Mouse (Mus musculus) yolk sac, embryonic 10.5 days (tissue): Measurements from ENCODE around the gene Adgrl1.
"Not testable (repeated sequence)": the region's sequence is repeated elsewhere in the genome, so short reads cannot be mapped to it uniquely, and the experiment has no call there.

Source experiments
- DNase-seq: peaks from one replicate; pipeline ENCODE4 v3.0.0-alpha.2; 2017; ENCODE audit warnings: low spot score

Adgrl1 gene

GRCm38 (mm10) chr8:83955106-83955957, 55.4 kb downstream of the Adgrl1 start, which contains the start of the genes Gm10644 and Asf1b:
TSS of gene Gm10644 (minus strand) at chr8:83955205.
TSS of gene Asf1b (plus strand) at chr8:83955507.
- DNase-seq: peak; percentile 100

DNA sequence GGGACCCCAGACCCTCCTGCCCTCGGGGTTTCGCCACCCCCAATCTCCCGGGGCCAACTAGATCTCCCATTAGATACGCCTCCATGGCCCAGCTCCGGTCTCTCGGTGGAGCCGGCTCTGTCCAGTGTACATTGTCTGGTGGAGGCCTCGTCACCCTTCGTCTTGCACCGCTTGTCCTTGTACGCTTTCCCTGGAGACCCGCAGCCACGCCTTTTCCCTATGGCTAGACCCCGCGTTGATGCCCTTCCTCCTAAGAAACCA, 56.0 kb downstream of the Adgrl1 start:
- no peak for DNase-seq

GRCm38 (mm10) chr8:83956789-83957188, 56.9 kb downstream of the Adgrl1 start:
- no peak for DNase-seq

- no peak for DNase-seq
These were observed 64.3 kb downstream of the Adgrl1 start for GRCm38 (mm10) chr8:83964015-83964765.

GRCm38 (mm10) chr8:83967701-83968100, 67.8 kb downstream of the Adgrl1 start:
- no peak for DNase-seq

DNA sequence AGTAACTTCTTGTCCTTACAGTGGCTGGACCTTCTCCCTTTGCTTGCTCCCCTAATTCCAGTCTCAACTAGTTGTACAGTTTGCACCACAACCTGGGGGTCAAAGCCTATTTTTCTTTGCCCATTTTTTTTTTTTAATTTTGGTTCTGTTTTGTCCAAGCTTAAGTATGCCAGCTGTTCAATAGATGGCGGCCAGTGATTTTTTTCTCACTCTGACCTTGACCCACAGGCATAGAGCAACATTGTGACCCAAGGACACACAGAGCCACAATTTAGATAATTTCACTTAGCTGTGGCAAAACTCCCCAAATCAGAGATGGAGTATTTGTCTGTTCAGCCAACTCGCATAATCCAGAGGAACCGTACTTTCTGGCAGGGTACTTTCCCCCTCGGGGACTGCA, 71.2 kb downstream of the Adgrl1 start:
- no peak for DNase-seq

DNA sequence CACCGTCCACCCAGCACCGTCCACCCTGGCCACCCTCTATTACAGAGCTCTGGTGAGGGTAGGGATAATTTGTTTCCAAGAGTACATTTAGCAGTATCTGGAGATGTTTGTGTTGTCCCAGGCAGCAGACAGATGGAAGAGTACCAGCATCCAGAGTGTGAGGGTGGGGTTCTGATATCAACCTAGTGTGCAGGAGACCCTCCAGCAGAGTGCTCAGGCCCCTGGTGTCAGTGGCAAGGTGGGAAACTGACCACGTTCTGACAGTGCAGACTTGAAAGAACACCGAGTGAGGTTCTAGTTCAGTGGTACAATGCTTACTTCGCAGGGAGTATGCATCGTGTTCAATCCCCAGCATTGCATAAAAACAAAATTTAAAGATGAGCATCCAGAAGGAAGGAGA, 71.8 kb downstream of the Adgrl1 start:
- no peak for DNase-seq

DNA sequence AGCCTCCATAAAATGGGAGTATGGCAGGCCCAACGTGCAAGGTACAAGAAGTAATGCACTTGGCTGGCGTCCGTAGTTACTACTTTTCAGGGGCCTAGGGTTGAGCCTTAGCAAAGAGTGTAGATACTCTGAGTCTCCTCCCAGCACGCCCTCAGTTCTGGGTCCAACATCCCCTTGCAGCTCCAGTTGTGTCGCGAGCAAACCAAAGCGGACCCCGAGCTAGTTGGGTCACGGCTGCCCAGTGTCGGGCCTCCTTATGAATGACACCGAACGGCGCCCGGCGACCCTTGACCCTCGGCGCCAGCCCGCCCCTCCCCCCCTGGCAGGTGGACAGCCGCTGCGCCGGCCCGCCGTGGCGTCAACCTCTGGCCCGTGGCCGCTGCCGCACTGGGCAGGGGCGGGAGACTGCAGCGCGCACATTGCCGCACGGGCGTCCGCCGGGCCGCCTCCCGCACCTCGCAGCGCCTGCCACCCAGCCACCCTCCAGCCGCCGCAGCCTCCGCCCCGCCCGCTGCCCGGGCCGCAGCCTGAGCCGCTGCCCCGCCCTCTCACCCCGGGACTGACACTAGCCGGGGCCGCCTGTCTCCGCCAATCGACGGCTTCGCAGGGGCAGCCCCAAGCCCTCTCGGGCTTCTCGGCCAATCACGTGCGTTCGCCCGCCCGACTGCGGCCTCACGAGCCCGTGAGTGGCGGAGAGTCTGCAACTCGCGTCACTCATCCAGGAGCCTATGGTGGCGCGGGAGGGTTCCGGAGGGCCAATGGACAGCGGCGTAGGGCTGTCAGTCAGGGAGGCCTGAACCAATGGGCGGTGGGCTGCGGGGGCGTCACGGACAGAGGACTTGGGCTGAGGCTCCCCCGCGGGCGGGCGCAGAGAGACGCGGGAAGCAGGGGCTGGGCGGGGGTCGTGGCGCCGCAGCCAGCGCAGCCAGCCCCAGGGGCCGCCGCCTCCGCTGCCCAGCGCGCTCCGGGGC, 72.5 kb downstream of the Adgrl1 start, which contains the start of gene Prkaca:
TSS of gene Prkaca (plus strand) at position 844 of the 971 bp plus-strand sequence.
- DNase-seq: peak; percentile 99

DNA sequence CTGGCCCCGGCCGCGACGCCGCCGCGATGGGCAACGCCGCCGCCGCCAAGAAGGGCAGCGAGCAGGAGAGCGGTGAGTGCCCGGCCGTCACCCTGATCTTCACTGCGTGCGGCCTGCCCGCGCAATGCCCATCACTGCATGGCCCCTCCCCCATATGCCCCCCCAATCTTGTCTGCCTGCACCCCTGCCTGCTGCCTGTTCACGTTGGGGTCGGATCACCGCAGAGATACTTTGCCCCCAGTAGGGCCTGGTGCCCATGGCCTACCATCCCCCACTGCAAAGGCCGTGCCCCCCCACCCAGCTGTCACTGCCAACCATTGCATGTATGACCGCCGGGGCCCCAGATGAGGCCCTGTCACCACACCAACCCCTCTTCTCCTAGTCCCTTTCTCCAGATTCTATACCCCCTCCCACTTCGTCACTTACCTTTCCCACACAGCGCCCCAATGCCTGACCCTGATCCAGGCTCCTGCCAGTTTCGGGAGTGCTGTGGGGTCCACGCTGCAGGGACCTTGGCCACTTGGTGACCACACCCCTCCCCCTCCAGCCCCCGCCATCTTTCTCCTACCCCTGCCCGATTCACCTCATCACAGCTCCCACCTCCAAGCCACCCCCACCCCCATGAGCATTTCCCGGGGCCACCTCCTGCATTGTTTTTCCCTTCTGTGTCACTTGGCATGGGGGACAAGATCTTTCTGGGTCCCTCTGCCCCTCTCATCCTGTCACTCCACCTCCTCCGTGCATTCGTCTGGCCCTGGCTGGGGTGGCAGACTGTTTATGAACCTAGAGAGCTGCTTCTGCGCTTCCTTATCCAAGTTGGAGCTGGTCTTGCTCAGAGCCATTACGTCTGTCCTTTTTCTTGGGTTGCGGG, 73.5 kb downstream of the Adgrl1 start:
- DNase-seq: peak; percentile 24

- DNase-seq: no peak
These were observed 74.6 kb downstream of the Adgrl1 start for GRCm38 (mm10) chr8:83974521-83974920.

GRCm38 (mm10) chr8:83976101-83976630, 76.3 kb downstream of the Adgrl1 start:
- DNase-seq: no peak

- no peak for DNase-seq
These were observed 77.0 kb downstream of the Adgrl1 start for GRCm38 (mm10) chr8:83976779-83977350.

DNA sequence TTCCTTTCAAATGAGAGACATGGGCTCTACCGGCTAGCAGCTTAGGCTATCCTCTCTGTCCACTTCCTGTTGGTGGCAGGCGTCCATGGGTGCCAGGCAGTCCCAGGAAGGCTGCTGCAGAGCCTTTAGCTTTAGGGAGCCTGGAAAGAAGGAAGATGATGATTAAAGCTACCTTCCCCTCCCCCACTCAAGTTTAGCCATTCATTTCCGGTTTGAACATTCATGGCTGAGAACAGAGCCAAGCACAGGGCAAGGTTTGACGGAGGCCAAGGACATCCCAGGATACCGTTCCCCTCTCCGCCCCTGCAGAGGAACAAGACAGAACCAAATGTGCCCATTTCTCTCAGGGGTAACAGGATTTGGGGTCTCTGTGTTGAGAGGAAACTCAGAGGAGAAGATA, 77.7 kb downstream of the Adgrl1 start:
- no peak for DNase-seq

DNA sequence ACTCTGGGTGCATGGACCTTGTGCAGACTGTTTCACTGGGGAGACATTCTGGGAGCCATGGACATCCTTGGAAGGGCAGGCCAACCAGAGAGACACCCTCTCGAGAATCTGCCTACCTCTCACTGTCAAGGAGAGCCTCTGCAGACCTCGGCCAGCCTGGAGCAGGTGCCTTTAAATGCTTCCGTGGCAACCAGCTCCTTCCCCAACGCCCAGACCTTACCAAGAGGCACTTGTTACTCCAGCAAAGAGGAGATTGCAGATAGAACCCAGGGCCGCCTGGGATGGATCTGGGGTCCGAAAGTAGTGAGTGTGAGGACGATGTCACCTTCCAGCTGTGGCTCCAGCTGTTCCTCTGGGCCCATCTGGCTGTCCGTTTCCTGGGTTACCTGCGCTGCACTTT, 78.3 kb downstream of the Adgrl1 start:
- DNase-seq: no peak

DNA sequence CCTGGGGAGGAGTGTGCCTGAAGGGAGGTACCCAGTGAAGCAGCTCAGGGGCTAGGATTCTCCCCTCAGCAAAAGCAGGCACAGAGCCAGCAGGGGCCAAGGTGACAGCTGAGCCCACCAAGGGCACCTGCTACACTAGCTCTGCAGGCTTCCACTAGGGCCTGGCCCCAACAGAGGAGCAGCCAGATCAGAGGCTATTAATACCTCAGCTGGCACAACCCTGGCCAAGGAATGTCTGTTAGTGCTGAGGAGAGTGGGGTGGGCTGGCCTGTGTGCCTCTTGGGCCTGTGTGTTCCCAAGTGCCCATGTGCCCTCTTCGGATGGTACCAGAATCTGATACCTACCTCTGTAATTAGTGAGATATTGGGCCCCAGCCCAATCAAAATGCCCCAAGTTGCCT, 80.3 kb downstream of the Adgrl1 start:
- no peak for DNase-seq

DNA sequence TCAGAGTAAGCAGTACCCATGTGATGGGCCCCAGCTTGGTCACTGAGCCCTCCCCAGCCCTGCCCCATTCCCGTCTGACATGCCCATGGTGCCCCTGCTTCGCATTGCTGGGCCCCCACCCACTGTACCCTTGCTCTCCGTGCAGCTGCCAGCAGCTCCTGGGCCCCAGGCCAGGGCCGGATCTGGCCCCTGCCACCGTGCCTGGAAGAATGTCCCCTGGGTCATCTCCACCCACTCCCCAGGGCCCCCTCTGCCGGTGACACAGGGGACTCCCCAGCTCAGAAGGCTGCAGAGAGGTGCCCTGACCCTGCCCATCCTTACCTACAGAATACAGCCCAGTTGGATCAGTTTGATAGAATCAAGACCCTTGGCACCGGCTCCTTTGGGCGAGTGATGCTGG, 80.9 kb downstream of the Adgrl1 start:
- no peak for DNase-seq

DNA sequence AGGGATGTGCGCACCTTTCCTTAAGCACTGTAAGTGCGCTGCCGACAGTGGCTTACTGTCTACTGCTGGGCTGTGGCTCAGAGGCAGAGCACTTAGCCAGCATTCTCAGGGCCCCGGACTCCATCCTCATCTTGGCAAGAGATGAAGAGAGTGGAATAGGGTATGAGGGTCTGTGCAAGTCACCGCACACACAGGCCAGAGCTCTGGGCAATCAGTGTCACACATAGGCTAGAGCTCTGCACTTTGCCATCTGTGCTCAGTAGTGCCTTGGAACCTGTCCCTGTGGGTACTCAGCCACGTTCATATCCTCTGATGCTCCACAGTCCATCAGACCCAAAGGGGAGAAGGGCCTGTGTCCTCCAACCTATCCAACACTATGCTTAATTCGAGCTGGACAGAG, 81.6 kb downstream of the Adgrl1 start:
- no peak for DNase-seq

- DNase-seq: no peak
These were observed 82.5 kb downstream of the Adgrl1 start for GRCm38 (mm10) chr8:83982449-83982848.

DNA sequence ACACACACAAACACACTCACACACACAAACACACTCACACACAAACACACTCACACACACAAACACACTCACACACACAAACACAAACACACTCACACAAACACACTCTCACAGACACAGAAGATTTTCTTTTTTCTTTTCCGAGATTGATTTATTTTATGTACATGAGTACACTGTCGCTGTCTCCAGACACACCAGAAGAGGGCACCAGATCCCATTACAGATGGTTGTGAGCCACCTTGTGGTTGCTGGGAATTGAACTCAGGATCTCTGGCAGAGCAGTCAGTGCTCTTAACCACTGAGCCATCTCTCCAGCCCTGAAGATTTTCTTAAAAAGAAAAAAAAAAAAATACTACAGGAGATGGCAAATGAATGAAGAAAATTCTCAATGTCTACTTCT, 83.3 kb downstream of the Adgrl1 start:
- not testable (repeated sequence) for DNase-seq

DNA sequence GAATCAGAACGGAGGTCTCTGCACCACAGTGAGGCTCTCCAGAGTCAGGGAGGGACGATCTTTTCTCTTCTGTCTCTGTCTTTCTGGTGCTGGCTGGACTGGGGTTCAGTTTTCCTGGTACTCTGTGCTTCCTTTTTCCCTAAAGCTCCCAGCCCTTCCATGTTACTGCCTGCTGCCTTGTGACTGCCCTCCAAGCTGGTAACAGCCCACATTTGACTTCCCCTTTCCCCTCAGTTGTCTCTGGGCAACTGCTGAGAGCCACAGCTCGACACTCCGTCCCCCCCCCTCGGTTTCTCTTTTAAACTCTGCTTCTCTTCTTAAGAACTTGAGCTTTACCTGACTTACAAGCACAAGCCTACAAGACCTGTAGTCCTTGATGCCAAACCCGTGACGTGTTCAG, 89.3 kb downstream of the Adgrl1 start:
- no peak for DNase-seq

DNA sequence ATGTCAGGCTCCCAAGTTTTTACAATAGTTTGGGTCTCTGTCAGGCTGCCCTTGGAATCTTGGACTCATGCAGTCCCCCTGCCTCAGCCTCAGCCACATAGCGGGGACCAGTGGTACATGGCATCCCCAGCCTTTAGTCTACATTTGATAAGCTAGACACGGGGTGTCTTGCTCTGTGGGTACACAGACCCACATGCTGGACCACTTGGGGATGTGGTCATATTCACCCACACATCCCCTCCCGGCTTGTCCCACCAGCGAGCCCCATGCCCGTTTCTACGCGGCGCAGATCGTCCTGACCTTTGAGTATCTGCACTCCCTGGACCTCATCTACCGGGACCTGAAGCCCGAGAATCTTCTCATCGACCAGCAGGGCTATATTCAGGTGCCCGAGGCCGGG, 90.3 kb downstream of the Adgrl1 start:
- no peak for DNase-seq
